Mouse (Mus musculus) brain, embryonic 14.5 days (tissue): ENCODE data around the gene 4930524J08Rik. TPM values are rescaled to one million over a fixed set of nuclear protein-coding genes. Genes with fewer than 3 reads are reported as not detected.

ENCODE experiments used
- DNase-seq: peaks from one replicate; pipeline ENCODE4 v3.0.0-alpha.2; 2011; ENCODE audit warnings: low read depth
- CTCF ChIP-seq: fragments of 200-500 bp; IDR thresholded peaks from 2 replicates; pipeline ENCODE4 v1.5.1; 2012; ENCODE audit warnings: inconsistent platforms, mild to moderate bottlenecking, moderate library complexity, borderline replicate concordance; ENCODE audit not compliant: insufficient read depth, insufficient read length; ENCODE audit errors: extremely low read depth
- POLR2A ChIP-seq: fragments of 200-500 bp; IDR thresholded peaks from 2 replicates; pipeline ENCODE4 v1.6.1; 2012; ENCODE audit warnings: mild to moderate bottlenecking, inconsistent platforms, borderline replicate concordance; ENCODE audit not compliant: poor library complexity, insufficient read depth, insufficient read length, severe bottlenecking; ENCODE audit errors: extremely low read depth
- polyA plus RNA-seq: library from polyadenylated mRNA; depleted of rRNA; stranded (reverse); fragments of >200 nt; gene quantifications from 2 replicates; pipeline ENCODE4 v1.2.3, GENCODE M21; 2012; rRNA removed

4930524J08Rik gene
- polyA plus RNA-seq, 1 experiment: 3.4 TPM

- no peak for DNase-seq
- TF ChIP-seq CTCF (no peak), POLR2A (no peak)
Measured at GRCm38 (mm10) chr5:100007040-100007375, 28.1 kb downstream of the 4930524J08Rik start.

GRCm38 (mm10) chr5:100008485-100008884 lies 29.6 kb downstream of the 4930524J08Rik start:
- DNase-seq: no peak
- no peak; the same call in 1 of the 2 replicates for TF ChIP-seq CTCF
- no peak for TF ChIP-seq POLR2A

- no peak for DNase-seq
- TF ChIP-seq POLR2A (no peak), CTCF (no peak)
Measured at GRCm38 (mm10) chr5:100012599-100012998, 33.7 kb downstream of the 4930524J08Rik start.

- TF ChIP-seq POLR2A (no peak), CTCF (no peak)
- DNase-seq: no peak
Measured at GRCm38 (mm10) chr5:100020089-100020488, 41.2 kb downstream of the 4930524J08Rik start.

GRCm38 (mm10) chr5:100024403-100024802 lies 45.5 kb downstream of the 4930524J08Rik start:
- DNase-seq: no peak
- TF ChIP-seq CTCF: no peak
- no peak for TF ChIP-seq POLR2A

- no peak for TF ChIP-seq POLR2A
- no peak for TF ChIP-seq CTCF
- no peak for DNase-seq
Measured at GRCm38 (mm10) chr5:100024868-100025267, 46.0 kb downstream of the 4930524J08Rik start.

Other genes starting within 250 kb of the 4930524J08Rik start
- 37.4 and 42.7 TPM in 2 replicates for gene Rasgef1b, start 250.0 kb upstream of the 4930524J08Rik start, polyA plus RNA-seq
- 0.24 and 0.27 TPM in 2 replicates for gene Vamp9, start 72.8 kb upstream of the 4930524J08Rik start, polyA plus RNA-seq
- gene Hnrnpd, start 123 bp upstream of the 4930524J08Rik start, polyA plus RNA-seq: 244 and 283 TPM in 2 replicates
- gene Hnrnpdl, start 60.6 kb downstream of the 4930524J08Rik start, polyA plus RNA-seq: 454 and 560 TPM in 2 replicates
- 57.5 and 59.5 TPM in 2 replicates for gene Enoph1, start 60.9 kb downstream of the 4930524J08Rik start, polyA plus RNA-seq
- gene Tmem150c, start 180.7 kb downstream of the 4930524J08Rik start, polyA plus RNA-seq: 14.3 and 23.2 TPM in 2 replicates